Mouse (Mus musculus): Measurements from ENCODE around the gene Add1.

GRCm38 (mm10) chr5:34633641-34634040 lies 60.2 kb downstream of the Add1 start:
- TF ChIP-seq CTCF (IDR thresholded peaks at IDR 0.05; ENCODE audit: low read depth), result no peak
- no peak for TF ChIP-seq EP300 (optimal IDR thresholded peaks at IDR 0.05)

All from stomach, postnatal 0 days (tissue).